Mouse (Mus musculus): ENCODE results near the gene Zfp952.
"Not testable (repeated sequence)": the region's sequence is repeated elsewhere in the genome, so short reads cannot be mapped to it uniquely, and the experiment has no call there.

The Zfp952 gene

GRCm38 (mm10) chr17:33008337-33008736, 15.4 kb downstream of the Zfp952 start:
- CTCF ChIA-PET: interaction anchor here in 2 of 4 experiments (0.9 to 1.8 kb wide), 4 partner anchors 15 to 531 kb away, joined by 3 to 4 read pairs (median 3); partner anchors contain the start of genes Zfp952 (in 2 of the 2) and Zfp763 (in 1 of the 2)
- POLR2A ChIA-PET: no interaction called here

- CTCF ChIA-PET: not testable (repeated sequence)
- POLR2A ChIA-PET: interaction anchor here in 1 of 4 experiments (0.5 to 1.4 kb wide), 2 partner anchors 13 to 315 kb away, joined by 3 to 4 read pairs; partner anchors contain the start of gene Zfp763
Observed at GRCm38 (mm10) chr17:33020434-33020833, 27.5 kb downstream of the Zfp952 start.

- POLR2A ChIA-PET: interaction anchor here in 2 of 4 experiments (0.6 to 3.4 kb wide), 7 partner anchors 27 to 506 kb away, joined by 3 to 10 read pairs (median 3); partner anchors contain the start of gene Zfp952 (in 1 of the 2)
Observed at GRCm38 (mm10) chr17:33032376-33032775, 39.4 kb downstream of the Zfp952 start.

GRCm38 (mm10) chr17:33032900-33033891, 40.3 kb downstream of the Zfp952 start, which contains the start of gene Zfp763:
Gene Zfp763 (minus strand): TSS chr17:33033402.
- POLR2A ChIA-PET: interaction anchor here in 3 of 4 experiments (0.6 to 3.4 kb wide), 30 partner anchors 12 to 795 kb away, joined by 3 to 10 read pairs (median 3); partner anchors contain the start of genes Zfp563 (in 2 of the 3), Zfp952 (in 2 of the 3), Cyp4f13 (in 1 of the 3) and Cyp4f17 (in 1 of the 3)
- CTCF ChIA-PET: interaction anchor here in 3 of 4 experiments (0.5 to 1.0 kb wide), 7 partner anchors 9 to 1135 kb away, joined by 3 to 4 read pairs (median 3); partner anchors contain the start of gene Zfp563 (in 1 of the 3)

More at GRCm38 (mm10) chr17:33032376-33032775, 39.4 kb downstream of the Zfp952 start:
- CTCF ChIA-PET: interaction anchor here in 1 of 4 experiments (0.7 kb wide), 1 partner anchor 326 kb away, joined by 10 read pairs; no protein-coding TSS in a partner anchor

All from embryonic stem cell, embryonic (primary cell).